Mouse (Mus musculus) stomach, postnatal 0 days (tissue): ENCODE results near the gene Tns3. TPM values are rescaled to one million over a fixed set of nuclear protein-coding genes. Genes with fewer than 3 reads are reported as not detected.
"Not testable (repeated sequence)": the region's sequence is repeated elsewhere in the genome, so short reads cannot be mapped to it uniquely, and the experiment has no call there.

ENCODE experiments used
- ATAC-seq: fragments of 200-750 bp; cut with Nextera tagmentation; 2 replicates; pipeline ENCODE4 v1.8.0; 2017; ENCODE audit not compliant: low FRiP score, low TSS enrichment
- DNase-seq: peaks from one replicate; pipeline ENCODE4 v3.0.0-alpha.2; 2016; ENCODE audit warnings: low spot score
- H3K27ac ChIP-seq: fragments of 300-500 bp; sonication (generic); replicated peaks from 2 replicates; pipeline ENCODE4 v1.5.1; 2014; ENCODE audit warnings: mild to moderate bottlenecking, control low read depth
- H3K27me3 ChIP-seq: fragments of 300-500 bp; sonication (generic); 2 replicates; pipeline ENCODE4 v1.6.1; 2014; ENCODE audit warnings: low read length; ENCODE audit not compliant: control insufficient read depth, insufficient read depth
- H3K36me3 ChIP-seq: fragments of 300-500 bp; sonication (generic); 2 replicates; pipeline ENCODE4 v1.6.1; 2014; ENCODE audit warnings: low read length, mixed read lengths; ENCODE audit not compliant: control insufficient read depth, insufficient read depth
- H3K4me1 ChIP-seq: fragments of 300-500 bp; sonication (generic); replicated peaks from 2 replicates; pipeline ENCODE4 v1.6.1; 2014; ENCODE audit warnings: antibody characterized with exemption; ENCODE audit not compliant: control insufficient read depth, insufficient read depth
- H3K4me2 ChIP-seq: fragments of 300-500 bp; sonication (generic); replicated peaks from 2 replicates; pipeline ENCODE4 v1.6.1; 2014; ENCODE audit warnings: low read depth, mild to moderate bottlenecking, control low read depth, moderate library complexity
- H3K4me3 ChIP-seq: fragments of 300-500 bp; sonication (generic); 2 replicates; pipeline ENCODE4 v1.5.1; 2014; ENCODE audit warnings: low read depth, low read length, control low read depth
- H3K9ac ChIP-seq: fragments of 300-500 bp; sonication (generic); 2 replicates; pipeline ENCODE4 v1.6.1; 2014; ENCODE audit warnings: mild to moderate bottlenecking, low read length, control low read depth, mixed read lengths
- H3K9me3 ChIP-seq: fragments of 300-500 bp; sonication (generic); 2 replicates; pipeline ENCODE4 v1.6.1; 2016; ENCODE audit warnings: low read length; ENCODE audit not compliant: control insufficient read depth
- CTCF ChIP-seq: IDR thresholded peaks from 2 replicates; pipeline ENCODE4 v1.5.1; 2016; ENCODE audit warnings: antibody characterized with exemption, low read depth, mild to moderate bottlenecking, moderate library complexity
- EP300 ChIP-seq: optimal IDR thresholded peaks from 2 replicates; pipeline ENCODE3; 2016; ENCODE audit warnings: antibody characterized with exemption
- WGBS: fragments of 180-500 bp; shearing (Covaris S2); extraction: QIAGEN DNeasy Blood & Tissue Kit; methylation state at CpG from one replicate; pipeline ENCODE4 v1.1.7; 2014; 5-methylcytosine and 5-hydroxymethylcytosine counted together
- polyA plus RNA-seq: library from polyadenylated mRNA; unstranded; fragments of >200 nt; fragmentation: Nextera tagmentation; extraction: Ambion mirVana; gene quantifications from 2 replicates; pipeline ENCODE4 v1.2.1, GENCODE M21; 2015

The Tns3 gene
- polyA plus RNA-seq, 1 experiment from 2014 or later: 10.4 TPM

DNA sequence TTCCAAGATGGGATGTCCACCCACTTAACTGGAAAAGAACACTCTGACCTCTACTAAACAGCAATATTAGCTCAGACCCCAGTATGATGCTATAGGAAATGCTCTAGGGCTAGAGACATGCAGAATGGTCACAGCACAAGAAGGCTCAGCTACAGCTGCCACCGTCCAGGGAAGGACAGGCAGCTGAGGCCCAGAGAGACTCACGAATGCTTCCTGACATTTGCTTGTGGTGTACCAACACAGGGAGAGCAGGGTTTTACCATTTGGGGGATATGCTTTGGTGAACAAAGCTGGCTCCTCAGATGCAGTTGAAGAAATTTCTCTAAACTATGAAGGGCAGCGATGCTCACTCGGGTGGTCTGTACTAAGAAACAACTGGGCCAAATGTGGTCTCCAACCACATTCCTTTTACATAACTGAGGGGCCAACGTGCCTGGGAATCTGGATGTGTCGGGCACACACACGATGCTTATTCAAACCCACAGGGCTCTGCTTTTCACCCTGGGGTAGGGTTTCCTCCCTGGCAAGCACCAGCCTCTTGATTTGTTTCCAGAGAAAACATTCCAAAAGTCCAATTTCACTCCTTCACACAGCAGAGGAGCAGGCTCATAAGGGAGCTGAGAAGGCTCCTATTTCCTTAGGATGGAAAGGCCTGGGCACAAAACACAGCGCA is 124.6 kb downstream of the Tns3 start:
- 0 out of 2 replicates have a peak, but pooled peaks cover 3% of the 10 kb centered on the region for H3K36me3 ChIP-seq
- no peak for ATAC-seq
- H3K9ac ChIP-seq: no peak overlapping the region
- WGBS: 68% methylated on average over 8 of the region's 8 CpGs
- H3K4me1 ChIP-seq: no peaks in the 10 kb centered on the region
- DNase-seq: no peak
- H3K27ac ChIP-seq: no peak overlapping the region
- no peak overlapping the region for H3K4me2 ChIP-seq
- H3K9me3 ChIP-seq: no peaks in the 10 kb centered on the region
- H3K27me3 ChIP-seq: no peaks in the 10 kb centered on the region
- TF ChIP-seq CTCF (no peak), EP300 (no peak)
- no peak overlapping the region for H3K4me3 ChIP-seq

DNA sequence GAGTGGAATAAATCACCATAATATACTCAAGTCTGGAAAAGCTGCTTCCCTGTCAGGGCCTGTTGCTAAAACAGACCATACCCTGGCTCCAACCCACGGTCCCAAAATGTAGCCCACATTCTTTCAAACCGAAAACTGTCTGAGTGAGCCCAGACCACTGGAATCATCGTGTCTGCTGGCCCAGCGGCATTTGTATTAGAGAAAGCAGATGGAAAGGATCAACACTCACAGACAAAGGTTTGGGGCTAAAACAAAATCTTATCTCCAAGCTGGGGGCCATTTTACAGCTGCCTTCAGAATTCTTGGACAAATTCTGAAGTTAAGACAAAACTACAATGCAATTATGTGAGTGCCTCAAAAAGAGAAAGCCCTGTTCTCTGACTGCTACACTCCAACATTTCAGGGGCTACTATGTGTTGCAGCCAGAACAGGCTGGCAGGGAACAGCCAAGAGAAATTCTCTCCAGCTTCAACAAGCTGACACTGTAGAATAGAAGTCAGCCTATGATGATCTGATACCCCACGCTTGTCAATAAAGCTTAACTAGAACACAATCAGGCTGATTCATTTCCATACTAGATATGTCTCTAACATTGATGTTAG is 127.2 kb downstream of the Tns3 start:
- Histone ChIP-seq H3K4me3 (no peak overlapping the region), H3K4me2 (no peak overlapping the region), H3K4me1 (no peaks in the 10 kb centered on the region), H3K27ac (peak overlapping the region; percentile 53), H3K36me3 (peaks cover 3% of the 10 kb centered on the region; the same call in 1 of the 2 replicates), H3K27me3 (no peaks in the 10 kb centered on the region), H3K9ac (no peak overlapping the region), H3K9me3 (no peaks in the 10 kb centered on the region)
- WGBS: 44% methylated on average over 5 of the region's 5 CpGs
- DNase-seq (no peak), ATAC-seq (no peak; the same call in 1 of the 2 replicates)
- no peak for TF ChIP-seq CTCF
- TF ChIP-seq EP300: no peak

DNA sequence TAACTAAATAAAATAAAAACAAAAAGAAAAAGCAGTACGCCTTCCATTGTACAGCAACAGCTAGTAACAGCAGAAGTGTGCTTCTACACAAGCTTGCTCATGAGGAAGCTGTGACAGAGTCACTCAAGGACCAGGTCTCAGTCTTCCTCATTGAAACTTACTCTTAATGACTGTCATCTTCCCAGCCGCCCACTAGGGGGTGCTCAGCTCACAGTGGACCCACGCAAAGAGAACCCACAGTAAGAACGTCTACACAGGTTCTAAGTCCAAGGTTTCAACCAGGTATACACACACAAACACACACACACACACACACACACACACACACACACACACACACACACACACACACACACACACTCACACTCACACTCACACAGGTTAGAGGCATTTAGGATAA is 129.4 kb downstream of the Tns3 start:
- H3K27me3 ChIP-seq: no peaks in the 10 kb centered on the region
- no peak overlapping the region for H3K4me2 ChIP-seq
- 23% methylated on average over 4 of the region's 4 CpGs for WGBS
- H3K9me3 ChIP-seq: no peaks in the 10 kb centered on the region
- H3K9ac ChIP-seq: no peak overlapping the region
- no peaks in the 10 kb centered on the region for H3K4me1 ChIP-seq
- DNase-seq (peak; percentile 80), ATAC-seq (peak; percentile 72)
- TF ChIP-seq CTCF: peak; percentile 94
- no peak for TF ChIP-seq EP300
- H3K4me3 ChIP-seq: no peak overlapping the region
- no peak overlapping the region for H3K27ac ChIP-seq
- H3K36me3 ChIP-seq: peaks cover 7% of the 10 kb centered on the region; the same call in 1 of the 2 replicates

DNA sequence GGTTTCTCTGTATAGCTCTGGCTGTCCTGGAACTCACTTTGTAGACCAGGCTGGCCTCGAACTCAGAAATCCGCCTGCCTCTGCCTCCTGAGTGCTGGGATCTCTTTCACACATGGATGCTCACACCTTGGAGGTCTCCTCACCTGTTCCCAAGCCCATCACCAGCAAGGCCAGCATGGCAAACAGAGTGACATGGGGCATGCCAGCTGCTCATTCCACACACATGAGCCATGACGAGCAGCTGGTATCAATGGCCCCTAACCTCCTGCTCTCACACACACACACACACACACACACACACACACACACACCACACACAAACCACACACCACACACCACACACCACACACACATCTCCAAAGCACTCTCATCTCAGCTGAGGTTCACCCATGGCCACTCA is 131.6 kb downstream of the Tns3 start:
- H3K27ac ChIP-seq, ATAC-seq, H3K4me3 ChIP-seq, H3K27me3 ChIP-seq, DNase-seq, H3K9ac ChIP-seq, H3K36me3 ChIP-seq, H3K9me3 ChIP-seq, H3K4me2 ChIP-seq, H3K4me1 ChIP-seq: not testable (repeated sequence)
- 92% methylated on average over 3 of the region's 3 CpGs for WGBS

DNA sequence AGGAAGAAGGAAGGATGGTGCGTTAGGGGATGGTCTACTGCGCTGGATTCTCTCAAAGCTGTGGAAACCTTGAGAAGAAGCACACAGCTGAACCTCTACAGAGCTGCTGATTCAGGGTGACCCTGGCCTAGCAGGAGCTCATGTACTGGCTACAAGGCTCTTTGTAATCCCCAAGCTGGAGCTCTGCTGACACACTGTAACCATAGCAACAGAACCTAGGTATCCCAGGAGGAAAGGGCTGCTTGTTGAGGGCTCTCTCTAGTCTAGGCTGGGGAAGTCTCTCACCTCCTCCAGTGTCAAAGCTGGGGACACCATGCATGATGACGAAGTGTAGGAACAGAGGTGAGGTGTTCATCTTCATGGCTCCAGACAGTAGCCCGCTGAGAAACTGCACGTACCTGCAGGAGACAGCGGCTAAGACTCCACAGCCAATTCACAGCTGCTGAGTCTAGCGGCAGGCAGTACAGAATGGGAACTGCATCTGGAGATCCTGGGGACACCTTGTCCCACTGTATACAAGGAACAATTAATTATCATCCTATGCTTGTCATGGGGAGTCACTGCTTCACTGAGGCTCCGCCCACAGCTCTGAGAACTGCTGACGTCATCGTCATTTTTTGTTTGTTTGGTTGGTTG is 132.1 kb downstream of the Tns3 start:
- no peak for DNase-seq
- Histone ChIP-seq H3K4me1 (no peaks in the 10 kb centered on the region), H3K36me3 (peaks cover 7% of the 10 kb centered on the region; the same call in 1 of the 2 replicates), H3K9ac (no peak overlapping the region), H3K4me2 (no peak overlapping the region), H3K9me3 (no peaks in the 10 kb centered on the region), H3K27ac (no peak overlapping the region), H3K4me3 (no peak overlapping the region), H3K27me3 (no peaks in the 10 kb centered on the region)
- peak; percentile 25; the same call in 1 of the 2 replicates for ATAC-seq
- no peak for TF ChIP-seq CTCF
- no peak for TF ChIP-seq EP300
- WGBS: 89% methylated on average over 10 of the region's 10 CpGs

DNA sequence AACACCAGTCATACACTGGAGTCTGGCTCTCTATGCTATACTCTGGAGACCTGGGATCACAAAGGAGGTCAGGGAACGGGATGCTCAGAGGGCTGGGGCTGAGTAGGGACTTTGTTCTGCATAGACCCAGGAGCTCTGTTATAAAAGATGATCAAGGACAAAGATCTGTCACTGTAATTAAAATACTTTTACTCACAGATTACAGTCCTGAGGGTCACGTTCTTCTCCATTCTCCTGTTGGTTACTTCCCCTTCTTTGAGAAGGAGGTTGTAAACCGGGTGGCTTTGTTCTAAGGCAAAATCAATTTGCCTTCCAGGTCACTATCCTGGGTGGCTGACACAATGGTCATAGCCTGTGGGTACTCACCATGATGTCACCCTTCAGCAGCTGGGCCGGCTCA is 133.8 kb downstream of the Tns3 start:
- no peak overlapping the region for H3K4me2 ChIP-seq
- 0 out of 2 replicates have a peak, but pooled peaks cover 2% of the 10 kb centered on the region for H3K4me1 ChIP-seq
- H3K27me3 ChIP-seq: no peaks in the 10 kb centered on the region
- no peak overlapping the region for H3K9ac ChIP-seq
- H3K36me3 ChIP-seq: peaks cover 7% of the 10 kb centered on the region; the same call in 1 of the 2 replicates
- 84% methylated on average over 4 of the region's 4 CpGs for WGBS
- TF ChIP-seq EP300 (no peak), CTCF (no peak)
- no peak overlapping the region for H3K4me3 ChIP-seq
- no peak for ATAC-seq
- no peak overlapping the region for H3K27ac ChIP-seq
- H3K9me3 ChIP-seq: no peaks in the 10 kb centered on the region
- DNase-seq: no peak
